Mouse (Mus musculus) spleen, adult 2 months (tissue): ENCODE measurements around the gene Ctr9.

ENCODE experiments used
- CTCF ChIP-seq: fragments of 200-500 bp; IDR thresholded peaks from 2 replicates; pipeline ENCODE4 v1.5.1; 2011; ENCODE audit warnings: mild to moderate bottlenecking, inconsistent platforms; ENCODE audit not compliant: insufficient read depth, insufficient read length, insufficient replicate concordance; ENCODE audit errors: extremely low read depth
- POLR2A ChIP-seq: fragments of 200-500 bp; IDR thresholded peaks from 2 replicates; pipeline ENCODE4 v1.6.1; 2011; ENCODE audit warnings: low read depth, low read length, inconsistent platforms

DNA sequence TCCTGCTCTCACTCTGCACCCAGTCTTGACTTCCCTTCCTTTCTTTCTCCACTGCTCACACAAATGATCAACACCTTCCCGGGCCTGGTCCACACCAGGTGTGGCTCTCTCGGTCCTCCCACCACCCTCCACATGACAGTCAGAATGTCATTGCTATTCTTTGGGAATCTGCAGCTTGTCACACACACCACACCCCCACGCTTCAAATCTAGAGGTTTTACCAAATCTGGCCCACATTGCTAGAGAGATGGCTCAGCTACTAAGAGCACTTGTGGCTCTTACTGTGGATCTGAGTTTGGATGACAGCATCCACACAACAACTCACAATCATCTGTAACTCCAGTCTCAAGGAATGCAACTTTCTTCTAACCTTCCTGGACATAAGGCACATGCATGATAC, 11.8 kb upstream of the Ctr9 start:
- no peak for TF ChIP-seq POLR2A
- no peak for TF ChIP-seq CTCF
